Mouse (Mus musculus): ENCODE data around the gene Phactr2.

Phactr2 gene

DNA sequence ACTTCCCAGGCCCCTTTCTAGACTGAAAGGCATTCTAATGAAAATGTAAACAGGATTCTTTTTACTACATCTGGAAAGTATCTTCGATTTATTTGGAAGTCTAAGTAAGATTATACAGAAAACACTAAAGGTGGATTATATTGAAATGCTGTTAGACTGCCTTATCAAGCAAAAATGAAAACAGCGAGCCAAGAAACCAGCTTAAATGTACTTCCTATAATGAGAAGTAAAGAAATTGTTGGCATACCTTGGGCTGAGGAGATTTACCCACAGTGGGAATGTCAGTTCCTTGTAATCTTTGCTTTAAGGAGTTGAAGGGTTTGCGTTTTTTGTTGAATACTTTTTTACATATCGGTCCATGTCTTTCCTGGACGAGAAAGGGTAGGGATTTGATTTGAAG, 305.8 kb downstream of the Phactr2 start:
- DNase-seq (ENCODE audit: low read depth, low spot score) = no peak

DNA sequence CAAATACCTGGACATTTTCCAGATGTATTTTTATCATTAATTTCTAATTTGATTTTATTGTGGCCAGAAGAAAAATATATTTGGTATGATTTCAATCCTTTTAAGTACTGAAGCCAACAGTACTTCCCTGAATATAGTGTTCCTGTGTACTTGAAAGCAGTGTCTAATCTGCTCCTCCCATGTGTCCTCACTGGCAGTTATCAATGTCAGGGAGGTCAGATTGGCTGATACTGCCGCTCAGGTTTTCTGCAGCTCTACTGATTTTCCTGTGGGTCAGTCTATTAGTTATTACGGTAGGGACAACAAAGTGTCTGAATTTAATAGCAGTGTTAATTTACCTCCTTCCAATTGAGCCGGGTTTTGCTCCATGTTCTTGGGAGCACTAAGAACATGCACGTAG, 312.2 kb downstream of the Phactr2 start:
- no peak for DNase-seq (ENCODE audit: low read depth, low spot score)

DNA sequence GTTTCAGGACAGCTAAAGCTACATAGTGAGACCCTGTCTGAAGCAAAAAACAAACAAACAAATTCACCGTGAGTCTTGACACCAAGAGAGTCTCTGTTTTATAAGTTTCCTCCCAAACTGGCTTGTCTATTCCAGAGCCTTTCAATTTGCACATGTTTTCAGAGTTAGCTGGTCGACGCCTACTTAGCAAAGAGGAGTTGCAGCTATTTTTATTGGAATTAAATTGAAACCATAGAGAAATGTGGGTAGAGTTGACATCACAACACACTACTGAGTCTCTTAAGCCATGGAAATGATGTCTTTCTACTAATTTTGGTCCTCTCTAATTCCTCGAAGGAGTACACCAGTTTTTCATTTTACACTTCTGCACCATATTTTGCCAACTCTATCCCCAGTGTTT, 313.3 kb downstream of the Phactr2 start:
- no peak for DNase-seq (ENCODE audit: low read depth, low spot score)

All from embryo, embryonic 11.5 days (tissue).